Mouse (Mus musculus): ENCODE data around the gene Svopl. TPM values are rescaled to one million over a fixed set of nuclear protein-coding genes. Genes with fewer than 3 reads are reported as not detected.

Gene Svopl
- total RNA-seq (2015; ENCODE audit: low replicate concordance), result not detected in 2 replicates
- not detected in 2 replicates for total RNA-seq (2017; ENCODE audit: low replicate concordance)

- ATAC-seq (replicated peaks; ENCODE audit: low FRiP score, poor library complexity, severe bottlenecking), result no peak
Measured at GRCm38 (mm10) chr6:38046838-38047237, at the start of gene Svopl. Gene Svopl (minus strand): TSS chr6:38046996.

DNA sequence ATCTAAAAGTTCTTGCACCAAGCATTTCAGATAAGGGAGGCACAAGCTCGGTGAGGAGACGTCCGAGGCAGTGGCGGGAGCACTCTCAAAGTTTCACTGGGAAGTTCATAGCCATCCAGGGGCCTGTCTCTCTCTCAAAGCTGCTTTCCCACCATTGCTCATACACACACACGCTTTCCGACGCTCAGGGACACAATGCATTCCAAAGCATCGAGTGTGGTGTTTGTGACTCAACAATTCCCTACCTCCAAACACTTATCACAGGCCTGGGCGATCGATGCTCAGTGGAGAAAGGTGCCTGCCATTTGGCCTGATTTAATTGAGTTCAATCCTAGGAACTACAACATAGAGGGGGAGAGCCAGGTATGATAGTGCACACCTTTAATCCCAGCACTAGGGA is 47.9 kb upstream of the Svopl start:
- no peak for ATAC-seq (replicated peaks; ENCODE audit: low FRiP score, poor library complexity, severe bottlenecking)

- ATAC-seq (replicated peaks; ENCODE audit: low FRiP score, poor library complexity, severe bottlenecking), result no peak
Measured at GRCm38 (mm10) chr6:38092539-38092938, 45.7 kb upstream of the Svopl start.

- no peak for ATAC-seq (replicated peaks; ENCODE audit: low FRiP score, poor library complexity, severe bottlenecking)
Measured at GRCm38 (mm10) chr6:38087242-38088026, 40.6 kb upstream of the Svopl start.

GRCm38 (mm10) chr6:38083204-38083603 is 36.4 kb upstream of the Svopl start:
- no peak for ATAC-seq (replicated peaks; ENCODE audit: low FRiP score, poor library complexity, severe bottlenecking)

DNA sequence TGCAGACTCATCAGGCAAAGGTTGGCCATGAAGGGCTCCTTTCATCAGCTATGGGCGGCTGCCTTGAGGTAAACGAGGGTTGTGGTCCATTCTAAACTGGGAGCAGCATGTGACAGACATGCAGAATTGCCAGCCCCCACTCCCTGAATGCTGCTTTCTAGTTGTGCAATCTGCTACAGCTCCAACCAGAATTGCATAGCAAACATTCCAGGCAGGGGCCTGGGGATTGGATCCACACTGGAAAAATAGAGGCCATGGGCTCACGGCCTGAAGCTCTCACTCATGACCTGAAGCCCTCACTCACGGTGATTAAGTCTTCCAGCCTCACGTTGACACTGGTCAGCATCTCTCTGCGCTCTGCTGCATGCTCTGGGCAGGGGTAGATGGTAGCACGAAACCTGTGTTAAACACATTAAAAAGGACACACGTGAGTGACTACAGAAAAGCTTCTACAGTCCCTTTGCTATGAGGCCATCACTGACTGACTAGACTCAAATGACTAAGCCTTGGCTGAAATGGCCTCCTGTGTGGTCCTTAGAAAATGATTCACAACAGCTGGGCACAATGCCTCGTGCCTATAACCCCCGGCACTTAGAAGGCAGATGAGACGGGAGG is 35.0 kb upstream of the Svopl start:
- no peak for ATAC-seq (replicated peaks; ENCODE audit: low FRiP score, poor library complexity, severe bottlenecking)

- ATAC-seq (replicated peaks; ENCODE audit: low FRiP score, poor library complexity, severe bottlenecking), result no peak
Measured at GRCm38 (mm10) chr6:38080364-38080763, 33.6 kb upstream of the Svopl start.

- no peak for ATAC-seq (replicated peaks; ENCODE audit: low FRiP score, poor library complexity, severe bottlenecking)
Measured at GRCm38 (mm10) chr6:38073592-38073991, 26.8 kb upstream of the Svopl start.

GRCm38 (mm10) chr6:38072137-38072796 is 25.5 kb upstream of the Svopl start:
- no peak for ATAC-seq (replicated peaks; ENCODE audit: low FRiP score, poor library complexity, severe bottlenecking)

GRCm38 (mm10) chr6:38071256-38071655 is 24.5 kb upstream of the Svopl start:
- 0 out of 2 replicates have a peak, but pooled peaks have one; percentile 19 for ATAC-seq (replicated peaks; ENCODE audit: low FRiP score, poor library complexity, severe bottlenecking)

DNA sequence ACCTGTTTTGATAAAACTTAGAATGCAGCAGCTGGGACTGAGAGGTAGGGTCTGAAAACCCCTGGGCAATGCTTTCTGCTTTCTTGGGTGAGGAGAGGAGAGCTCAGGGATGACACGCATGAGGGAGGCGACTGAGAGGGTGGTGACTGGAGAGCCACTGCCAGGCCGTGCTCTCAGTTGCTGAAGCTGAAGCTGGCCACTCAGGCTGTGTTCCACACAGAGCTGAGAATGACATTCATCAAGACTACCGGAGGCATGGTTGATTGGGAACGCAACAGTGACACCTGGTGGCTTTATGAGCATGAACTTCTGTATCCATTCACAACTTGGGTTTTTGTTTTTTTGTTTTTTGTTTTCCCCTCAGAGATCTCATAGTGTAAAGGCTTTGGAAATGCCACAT is 19.4 kb upstream of the Svopl start:
- ATAC-seq (replicated peaks; ENCODE audit: low FRiP score, poor library complexity, severe bottlenecking), result no peak

- ATAC-seq (replicated peaks; ENCODE audit: low FRiP score, poor library complexity, severe bottlenecking), result no peak
Measured at GRCm38 (mm10) chr6:38065501-38066122, 18.8 kb upstream of the Svopl start.

- no peak for ATAC-seq (replicated peaks; ENCODE audit: low FRiP score, poor library complexity, severe bottlenecking)
Measured at GRCm38 (mm10) chr6:38065122-38065500, 18.3 kb upstream of the Svopl start.

- no peak for ATAC-seq (replicated peaks; ENCODE audit: low FRiP score, poor library complexity, severe bottlenecking)
Measured at GRCm38 (mm10) chr6:38064621-38065020, 17.8 kb upstream of the Svopl start.

DNA sequence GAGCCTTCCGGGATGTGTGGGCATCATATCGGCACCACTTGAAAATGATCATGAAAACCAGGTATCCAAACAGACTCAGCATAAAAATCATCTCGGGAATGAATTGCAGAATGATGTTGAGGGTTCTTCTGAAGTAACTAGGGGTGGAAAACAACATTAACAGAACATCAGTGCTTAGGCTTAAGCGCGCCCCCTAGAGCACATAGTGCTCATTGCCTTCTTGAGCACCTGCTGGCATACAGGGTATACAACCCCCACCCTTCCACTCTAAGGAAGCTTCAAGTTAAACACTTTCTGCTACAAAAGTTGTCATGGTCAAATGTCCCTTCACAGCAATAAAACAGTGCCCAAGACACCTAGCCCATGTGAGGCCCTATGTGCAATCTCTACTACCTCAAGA is 12.0 kb upstream of the Svopl start:
- ATAC-seq (replicated peaks; ENCODE audit: low FRiP score, poor library complexity, severe bottlenecking), result no peak

- no peak for ATAC-seq (replicated peaks; ENCODE audit: low FRiP score, poor library complexity, severe bottlenecking)
Measured at GRCm38 (mm10) chr6:38055471-38056330, 8.9 kb upstream of the Svopl start.

- no peak for ATAC-seq (replicated peaks; ENCODE audit: low FRiP score, poor library complexity, severe bottlenecking)
Measured at GRCm38 (mm10) chr6:38049601-38050000, 2.8 kb upstream of the Svopl start.

GRCm38 (mm10) chr6:38048800-38049561 is 2.2 kb upstream of the Svopl start:
- no peak for ATAC-seq (replicated peaks; ENCODE audit: low FRiP score, poor library complexity, severe bottlenecking)

GRCm38 (mm10) chr6:38048003-38048402 is 1.2 kb upstream of the Svopl start:
- no peak for ATAC-seq (replicated peaks; ENCODE audit: low FRiP score, poor library complexity, severe bottlenecking)
